Mouse (Mus musculus): Measurements from ENCODE around the gene Taok3. TPM values are rescaled to one million over a fixed set of nuclear protein-coding genes. Genes with fewer than 3 reads are reported as not detected.

Gene Taok3
- total and polyA plus RNA-seq, 2 experiments from 2014 or later = 1.1 to 5.8 TPM

DNA sequence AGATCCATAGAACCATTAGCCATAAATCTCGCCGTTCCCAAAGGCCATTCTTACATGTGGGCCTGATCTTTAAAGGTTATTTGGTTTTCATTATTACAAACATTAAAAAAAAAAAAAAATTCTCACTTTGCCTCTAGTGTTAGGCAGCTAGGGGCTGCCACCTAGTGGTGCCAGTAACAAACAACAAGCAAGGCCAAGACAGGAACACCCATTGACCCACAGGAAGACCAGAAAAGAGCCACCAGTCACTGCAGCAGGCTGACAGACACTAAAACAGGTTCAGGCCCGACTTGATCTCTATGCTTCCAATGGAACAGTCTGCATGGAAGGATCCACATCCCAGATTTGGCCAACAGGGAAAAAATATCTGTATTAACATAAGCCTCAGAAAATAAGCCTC lies 23.2 kb upstream of the Taok3 start:
- Histone ChIP-seq H3K36me3 (replicated peaks; ENCODE audit: control insufficient read depth, insufficient read depth, low read length) (peaks cover 58% of the 10 kb centered on the region), H3K9ac (replicated peaks; ENCODE audit: low read depth, low read length) (no peak overlapping the region), H3K9me3 (replicated peaks; ENCODE audit: control insufficient read depth, low read length) (no peaks in the 10 kb centered on the region), H3K4me2 (ENCODE audit: low read depth, low read length) (no peak overlapping the region), H3K27ac (ENCODE audit: low read depth) (no peak overlapping the region), H3K4me1 (ENCODE audit: control insufficient read depth, insufficient read depth) (no peaks in the 10 kb centered on the region), H3K4me3 (ENCODE audit: low read depth, low read length) (no peak overlapping the region), H3K27me3 (ENCODE audit: control insufficient read depth, insufficient read depth, low read length) (no peaks in the 10 kb centered on the region)
- ATAC-seq (ENCODE audit: insufficient read depth, low read depth) = no peak
- WGBS = 42% methylated on average over 3 of the region's 3 CpGs
- no peak for TF ChIP-seq EP300 (IDR thresholded peaks at IDR 0.05; ENCODE audit: low read depth)
- peak; percentile 78 for TF ChIP-seq CTCF (IDR thresholded peaks at IDR 0.05; ENCODE audit: low read depth)
- DNase-seq (ENCODE audit: low spot score) = peak; percentile 45

DNA sequence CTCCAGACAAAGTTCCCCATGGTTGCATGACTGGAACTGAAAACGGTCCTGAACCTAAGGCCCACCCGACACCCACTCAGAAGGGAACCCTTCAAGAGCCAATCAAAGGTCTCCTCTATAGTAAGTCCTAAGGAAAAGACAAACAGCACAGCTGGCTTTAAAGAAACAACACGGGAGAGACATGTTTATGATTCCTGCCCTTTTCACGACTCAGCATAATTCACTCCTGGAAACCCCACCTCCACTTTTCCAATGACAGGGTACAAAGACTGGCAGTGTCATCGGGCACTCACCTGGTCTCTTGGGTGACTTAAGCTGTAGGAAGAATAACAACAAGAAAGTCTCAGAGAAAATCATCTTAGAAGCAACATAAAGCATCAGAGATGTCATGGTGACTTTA lies 20.9 kb upstream of the Taok3 start:
- 88% methylated on average over 5 of the region's 5 CpGs for WGBS
- H3K4me3 ChIP-seq (ENCODE audit: low read depth, low read length) = no peak overlapping the region
- ATAC-seq (ENCODE audit: insufficient read depth, low read depth) (no peak), DNase-seq (ENCODE audit: low spot score) (no peak)
- no peak overlapping the region for H3K27ac ChIP-seq (ENCODE audit: low read depth)
- no peaks in the 10 kb centered on the region for H3K9me3 ChIP-seq (replicated peaks; ENCODE audit: control insufficient read depth, low read length)
- H3K4me1 ChIP-seq (ENCODE audit: control insufficient read depth, insufficient read depth) = no peaks in the 10 kb centered on the region
- peaks cover 57% of the 10 kb centered on the region for H3K36me3 ChIP-seq (replicated peaks; ENCODE audit: control insufficient read depth, insufficient read depth, low read length)
- no peak overlapping the region for H3K4me2 ChIP-seq (ENCODE audit: low read depth, low read length)
- H3K9ac ChIP-seq (replicated peaks; ENCODE audit: low read depth, low read length) = no peak overlapping the region
- no peak for TF ChIP-seq CTCF (IDR thresholded peaks at IDR 0.05; ENCODE audit: low read depth)
- H3K27me3 ChIP-seq (ENCODE audit: control insufficient read depth, insufficient read depth, low read length) = no peaks in the 10 kb centered on the region

DNA sequence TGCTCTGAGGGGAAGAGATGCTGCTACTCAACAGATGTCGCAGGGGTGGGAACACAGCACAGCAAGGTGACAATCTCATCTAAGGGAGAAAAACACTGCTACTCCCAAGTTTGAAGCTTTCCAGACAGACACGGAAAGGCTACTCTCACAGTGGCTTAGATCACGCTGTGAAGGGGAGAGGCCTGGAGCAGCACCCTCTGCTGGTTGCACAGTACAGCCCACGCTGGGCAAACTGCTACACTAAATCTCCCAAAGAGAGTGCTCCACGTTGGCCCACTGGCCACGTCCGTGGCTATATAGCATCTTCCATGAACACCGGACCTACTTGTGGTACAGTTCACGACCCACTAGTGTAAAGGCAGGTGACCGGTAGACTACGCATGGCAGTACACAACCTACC lies 20.2 kb upstream of the Taok3 start:
- H3K36me3 ChIP-seq (replicated peaks; ENCODE audit: control insufficient read depth, insufficient read depth, low read length) = peaks cover 62% of the 10 kb centered on the region
- ATAC-seq (ENCODE audit: insufficient read depth, low read depth) (no peak), DNase-seq (ENCODE audit: low spot score) (no peak)
- no peaks in the 10 kb centered on the region for H3K4me1 ChIP-seq (ENCODE audit: control insufficient read depth, insufficient read depth)
- no peaks in the 10 kb centered on the region for H3K27me3 ChIP-seq (ENCODE audit: control insufficient read depth, insufficient read depth, low read length)
- no peak overlapping the region for H3K9ac ChIP-seq (replicated peaks; ENCODE audit: low read depth, low read length)
- H3K27ac ChIP-seq (ENCODE audit: low read depth) = no peak overlapping the region
- no peak overlapping the region for H3K4me3 ChIP-seq (ENCODE audit: low read depth, low read length)
- WGBS = 84% methylated on average over 11 of the region's 11 CpGs
- H3K9me3 ChIP-seq (replicated peaks; ENCODE audit: control insufficient read depth, low read length) = no peaks in the 10 kb centered on the region
- TF ChIP-seq EP300 (IDR thresholded peaks at IDR 0.05; ENCODE audit: low read depth) = no peak
- no peak overlapping the region for H3K4me2 ChIP-seq (ENCODE audit: low read depth, low read length)

DNA sequence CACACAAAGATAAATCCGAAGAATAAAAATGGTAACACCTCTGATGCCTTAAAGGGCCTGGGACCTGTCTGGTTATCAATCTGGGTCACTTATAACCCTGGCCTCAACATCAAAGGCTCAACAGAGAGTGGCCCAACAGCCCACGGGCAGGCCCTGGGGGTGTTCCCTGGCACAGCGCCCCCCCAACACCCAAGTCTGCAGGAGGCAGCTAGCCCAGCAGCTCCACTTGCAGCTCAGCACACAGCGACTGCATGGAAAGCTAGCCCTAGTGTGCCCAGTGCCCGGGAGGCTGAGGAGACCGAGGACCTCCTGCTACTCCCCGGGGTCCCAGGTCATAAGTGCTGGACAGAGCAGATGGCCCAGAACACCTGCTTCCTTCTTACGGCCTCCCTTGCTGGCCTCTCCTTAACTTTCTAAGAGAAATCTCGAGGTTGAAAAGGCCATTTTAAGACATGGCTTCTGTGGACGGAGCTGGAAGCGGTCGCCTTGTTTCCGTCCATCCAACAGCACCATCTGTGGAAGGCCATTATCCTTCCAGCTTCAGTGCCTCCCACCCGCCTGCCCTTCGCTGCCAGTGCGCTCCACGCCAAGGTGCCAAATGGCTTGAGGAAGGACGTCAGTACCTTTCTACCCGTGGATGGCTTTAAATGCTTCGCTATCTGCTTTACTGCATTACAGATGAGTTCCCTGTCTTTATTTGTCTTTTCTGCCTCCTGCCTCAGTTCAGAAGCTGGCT lies 16.6 kb upstream of the Taok3 start:
- no peak for DNase-seq (ENCODE audit: low spot score)
- Histone ChIP-seq H3K36me3 (replicated peaks; ENCODE audit: control insufficient read depth, insufficient read depth, low read length) (peaks cover 98% of the 10 kb centered on the region), H3K27ac (ENCODE audit: low read depth) (no peak overlapping the region), H3K27me3 (ENCODE audit: control insufficient read depth, insufficient read depth, low read length) (no peaks in the 10 kb centered on the region), H3K4me3 (ENCODE audit: low read depth, low read length) (no peak overlapping the region), H3K4me1 (ENCODE audit: control insufficient read depth, insufficient read depth) (no peaks in the 10 kb centered on the region), H3K4me2 (ENCODE audit: low read depth, low read length) (no peak overlapping the region), H3K9me3 (replicated peaks; ENCODE audit: control insufficient read depth, low read length) (no peaks in the 10 kb centered on the region), H3K9ac (replicated peaks; ENCODE audit: low read depth, low read length) (no peak overlapping the region)
- no peak for TF ChIP-seq CTCF (IDR thresholded peaks at IDR 0.05; ENCODE audit: low read depth)
- no peak for TF ChIP-seq EP300 (IDR thresholded peaks at IDR 0.05; ENCODE audit: low read depth)
- WGBS = 92% methylated on average over 20 of the region's 20 CpGs
- ATAC-seq (ENCODE audit: insufficient read depth, low read depth) = no peak

DNA sequence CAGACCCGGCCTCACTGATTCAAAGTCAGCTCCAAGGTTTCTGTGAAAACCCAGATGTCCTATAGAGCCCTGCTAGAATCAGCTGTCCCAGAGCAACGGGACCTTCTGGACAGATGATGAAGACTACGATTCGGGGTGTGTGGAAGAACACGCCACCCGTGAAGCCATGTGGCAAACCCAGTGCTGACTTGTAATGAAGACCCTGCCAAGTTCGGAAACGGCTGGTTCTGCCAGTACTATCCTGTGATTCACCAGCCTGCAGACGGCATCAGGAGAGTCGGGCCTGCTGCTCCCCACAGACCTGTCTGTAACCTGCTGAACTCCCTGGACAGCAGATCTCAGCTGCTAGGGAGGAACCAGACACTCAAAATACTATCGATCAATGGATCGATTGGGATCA lies 15.6 kb upstream of the Taok3 start:
- 96% methylated on average over 12 of the region's 12 CpGs for WGBS
- H3K9me3 ChIP-seq (replicated peaks; ENCODE audit: control insufficient read depth, low read length) = no peaks in the 10 kb centered on the region
- H3K27me3 ChIP-seq (ENCODE audit: control insufficient read depth, insufficient read depth, low read length) = no peaks in the 10 kb centered on the region
- H3K9ac ChIP-seq (replicated peaks; ENCODE audit: low read depth, low read length) = no peak overlapping the region
- peaks cover 99% of the 10 kb centered on the region for H3K36me3 ChIP-seq (replicated peaks; ENCODE audit: control insufficient read depth, insufficient read depth, low read length)
- no peak overlapping the region for H3K27ac ChIP-seq (ENCODE audit: low read depth)
- no peak for DNase-seq (ENCODE audit: low spot score)
- TF ChIP-seq CTCF (IDR thresholded peaks at IDR 0.05; ENCODE audit: low read depth) (no peak), EP300 (IDR thresholded peaks at IDR 0.05; ENCODE audit: low read depth) (no peak)
- no peak for ATAC-seq (ENCODE audit: insufficient read depth, low read depth)
- H3K4me1 ChIP-seq (ENCODE audit: control insufficient read depth, insufficient read depth) = no peaks in the 10 kb centered on the region
- no peak overlapping the region for H3K4me3 ChIP-seq (ENCODE audit: low read depth, low read length)
- no peak overlapping the region for H3K4me2 ChIP-seq (ENCODE audit: low read depth, low read length)

DNA sequence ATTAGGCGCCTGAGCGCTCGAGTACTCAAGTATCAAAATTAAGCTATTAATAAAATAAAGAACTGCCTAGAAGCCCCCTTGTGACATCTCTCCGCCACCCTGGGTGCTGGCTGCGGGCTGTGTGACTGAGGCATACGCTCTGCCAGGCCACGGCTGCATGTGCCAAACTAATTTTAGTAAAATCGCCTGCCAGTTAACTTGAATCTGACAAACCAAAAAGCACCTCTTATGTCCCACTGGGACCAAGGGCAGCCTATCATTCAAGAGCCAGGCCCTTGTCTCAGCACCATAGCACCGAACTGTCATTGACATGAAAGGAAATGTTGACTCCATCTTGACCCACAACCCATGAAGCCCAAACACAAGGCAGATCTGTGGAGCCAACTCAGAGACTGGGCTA lies 14.2 kb upstream of the Taok3 start:
- H3K36me3 ChIP-seq (replicated peaks; ENCODE audit: control insufficient read depth, insufficient read depth, low read length) = peaks cover 90% of the 10 kb centered on the region
- H3K4me1 ChIP-seq (ENCODE audit: control insufficient read depth, insufficient read depth) = no peaks in the 10 kb centered on the region
- ATAC-seq (ENCODE audit: insufficient read depth, low read depth) (no peak), DNase-seq (ENCODE audit: low spot score) (no peak)
- no peaks in the 10 kb centered on the region for H3K9me3 ChIP-seq (replicated peaks; ENCODE audit: control insufficient read depth, low read length)
- WGBS = 69% methylated on average over 9 of the region's 9 CpGs
- H3K27ac ChIP-seq (ENCODE audit: low read depth) = no peak overlapping the region
- no peak overlapping the region for H3K9ac ChIP-seq (replicated peaks; ENCODE audit: low read depth, low read length)
- no peak overlapping the region for H3K4me2 ChIP-seq (ENCODE audit: low read depth, low read length)
- H3K27me3 ChIP-seq (ENCODE audit: control insufficient read depth, insufficient read depth, low read length) = no peaks in the 10 kb centered on the region
- TF ChIP-seq CTCF (IDR thresholded peaks at IDR 0.05; ENCODE audit: low read depth) (no peak), EP300 (IDR thresholded peaks at IDR 0.05; ENCODE audit: low read depth) (no peak)
- no peak overlapping the region for H3K4me3 ChIP-seq (ENCODE audit: low read depth, low read length)
